Mouse (Mus musculus) kidney, postnatal 0 days (tissue): ENCODE results near the gene Comtd1. TPM values are rescaled to one million over a fixed set of nuclear protein-coding genes. Genes with fewer than 3 reads are reported as not detected.

Experiments
- ATAC-seq: fragments of 200-750 bp; cut with Nextera tagmentation; replicated peaks from 2 replicates; pipeline ENCODE4 v1.8.0; 2017; ENCODE audit warnings: low read depth, moderate number of reproducible peaks, moderate TSS enrichment, moderate library complexity; ENCODE audit not compliant: low FRiP score
- DNase-seq: peaks from one replicate; pipeline ENCODE4 v3.0.0-alpha.2; 2016; ENCODE audit warnings: low spot score
- H3K27ac ChIP-seq: fragments of 300-500 bp; sonication (generic); 2 replicates; pipeline ENCODE4 v1.5.1; 2014; ENCODE audit warnings: mild to moderate bottlenecking
- H3K27me3 ChIP-seq: fragments of 300-500 bp; sonication (generic); 2 replicates; pipeline ENCODE4 v1.6.1; 2014; ENCODE audit warnings: low read length, mixed read lengths; ENCODE audit not compliant: insufficient read depth
- H3K36me3 ChIP-seq: fragments of 300-500 bp; sonication (generic); 2 replicates; pipeline ENCODE4 v1.6.1; 2014; ENCODE audit warnings: low read length, mixed read lengths; ENCODE audit not compliant: insufficient read depth
- H3K4me1 ChIP-seq: fragments of 300-500 bp; sonication (generic); replicated peaks from 2 replicates; pipeline ENCODE4 v1.6.1; 2014; ENCODE audit warnings: antibody characterized with exemption, low read length, mixed read lengths; ENCODE audit not compliant: insufficient read depth
- H3K4me2 ChIP-seq: fragments of 300-500 bp; sonication (generic); 2 replicates; pipeline ENCODE4 v1.6.1; 2014; ENCODE audit warnings: mild to moderate bottlenecking, low read length, moderate library complexity, mixed read lengths
- H3K4me3 ChIP-seq: fragments of 300-500 bp; sonication (generic); replicated peaks from 2 replicates; pipeline ENCODE4 v1.5.1; 2014; ENCODE audit warnings: low read depth, low read length
- H3K9ac ChIP-seq: fragments of 300-500 bp; sonication (generic); 2 replicates; pipeline ENCODE4 v1.6.1; 2014; ENCODE audit warnings: low read depth, low read length
- H3K9me3 ChIP-seq: fragments of 300-500 bp; sonication (generic); replicated peaks from 2 replicates; pipeline ENCODE4 v1.6.1; 2016; ENCODE audit warnings: low read length, inconsistent platforms, mixed read lengths
- CTCF ChIP-seq: IDR thresholded peaks from 2 replicates; pipeline ENCODE4 v1.5.1; 2016; ENCODE audit warnings: antibody characterized with exemption, low read depth, mild to moderate bottlenecking, moderate library complexity
- WGBS: fragments of 180-500 bp; shearing (Covaris S2); extraction: QIAGEN DNeasy Blood & Tissue Kit; methylation state at CpG from one replicate; pipeline ENCODE4 v1.1.7; 2014; 5-methylcytosine and 5-hydroxymethylcytosine counted together
- polyA plus RNA-seq: library from polyadenylated mRNA; unstranded; fragments of >200 nt; fragmentation: Nextera tagmentation; extraction: Ambion mirVana; gene quantifications from 2 replicates; pipeline ENCODE4 v1.2.1, GENCODE M21; 2015

The Comtd1 gene
- polyA plus RNA-seq = 36.7 and 43.6 TPM in 2 replicates

DNA sequence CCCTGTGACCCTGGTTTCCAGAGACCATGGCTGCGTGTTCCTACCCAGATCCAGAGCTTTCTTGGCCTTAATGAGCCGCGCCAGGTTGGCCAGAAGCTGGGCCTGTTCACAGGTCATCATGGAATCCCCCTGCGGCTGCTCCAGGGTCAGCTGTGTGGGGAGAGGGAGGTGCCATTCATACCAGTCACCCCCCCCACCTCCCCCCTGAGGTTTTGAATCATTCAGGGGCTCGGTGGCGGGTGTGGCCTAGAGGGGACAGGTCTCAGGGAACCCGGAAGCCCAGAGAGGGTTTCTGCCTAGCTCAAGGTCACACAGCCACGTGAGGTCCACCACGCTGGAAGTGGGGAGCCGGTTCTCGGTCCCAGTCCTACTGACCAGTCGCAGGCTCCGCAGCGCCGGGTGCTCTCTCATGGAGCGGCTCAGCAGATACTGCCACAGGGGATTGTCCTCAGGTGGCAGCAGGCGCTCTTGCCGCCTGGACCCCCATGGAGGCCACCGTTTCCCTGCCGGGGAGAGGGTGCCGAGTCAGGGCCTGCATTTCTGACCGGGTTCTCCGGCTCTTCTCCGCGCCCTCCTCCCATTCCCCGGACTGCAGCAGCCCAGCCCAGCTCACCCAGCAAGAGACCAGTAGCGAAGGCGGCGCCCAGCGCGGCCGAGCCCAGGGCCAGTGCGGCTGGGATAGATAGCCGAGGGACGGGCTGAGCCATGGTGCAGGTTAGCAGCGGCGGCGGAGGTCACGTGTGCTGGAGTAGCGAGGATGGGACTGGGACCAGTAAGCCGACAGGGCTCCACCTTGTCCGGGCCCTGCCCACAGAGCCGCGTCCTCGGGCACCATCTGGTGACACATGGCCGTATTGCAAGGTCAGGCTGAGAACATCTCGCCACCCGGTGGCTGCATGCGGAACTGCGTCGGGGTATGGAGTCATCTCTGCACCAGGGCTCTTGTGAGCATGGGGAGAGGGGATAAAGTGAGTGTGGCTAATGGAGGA lies at the start of gene Comtd1:
Gene Comtd1, minus strand, starts transcription at position 812 of the 989 bp plus-strand sequence.
- 1% methylated on average over 51 of the region's 51 CpGs for WGBS
- peak; percentile 100 for TF ChIP-seq CTCF
- Histone ChIP-seq H3K27me3 (no peaks in the 10 kb centered on the region), H3K9ac (peak within 1 kb of the TSS; percentile 66), H3K27ac (peak within 1 kb of the TSS; percentile 71; the same call in 1 of the 2 replicates), H3K4me1 (peaks cover 14% of the 10 kb centered on the region; the same call in 1 of the 2 replicates), H3K36me3 (peaks cover 25% of the 10 kb centered on the region), H3K4me3 (peak within 1 kb of the TSS; percentile 52), H3K9me3 (no peaks in the 10 kb centered on the region), H3K4me2 (peak within 1 kb of the TSS; percentile 99)
- ATAC-seq (peak; percentile 89), DNase-seq (peak; percentile 95)

GRCm38 (mm10) chr14:21892341-21892659 lies 43.5 kb upstream of the Comtd1 start:
- Histone ChIP-seq H3K4me3 (no peak overlapping the region), H3K9ac (no peak overlapping the region), H3K9me3 (no peaks in the 10 kb centered on the region), H3K4me1 (peaks cover 7% of the 10 kb centered on the region; the same call in 1 of the 2 replicates), H3K27ac (no peak overlapping the region), H3K27me3 (no peaks in the 10 kb centered on the region), H3K36me3 (no peaks in the 10 kb centered on the region), H3K4me2 (no peak overlapping the region)
- TF ChIP-seq CTCF = no peak
- DNase-seq (no peak), ATAC-seq (no peak)
- 33% methylated on average over 6 of the region's 6 CpGs for WGBS

DNA sequence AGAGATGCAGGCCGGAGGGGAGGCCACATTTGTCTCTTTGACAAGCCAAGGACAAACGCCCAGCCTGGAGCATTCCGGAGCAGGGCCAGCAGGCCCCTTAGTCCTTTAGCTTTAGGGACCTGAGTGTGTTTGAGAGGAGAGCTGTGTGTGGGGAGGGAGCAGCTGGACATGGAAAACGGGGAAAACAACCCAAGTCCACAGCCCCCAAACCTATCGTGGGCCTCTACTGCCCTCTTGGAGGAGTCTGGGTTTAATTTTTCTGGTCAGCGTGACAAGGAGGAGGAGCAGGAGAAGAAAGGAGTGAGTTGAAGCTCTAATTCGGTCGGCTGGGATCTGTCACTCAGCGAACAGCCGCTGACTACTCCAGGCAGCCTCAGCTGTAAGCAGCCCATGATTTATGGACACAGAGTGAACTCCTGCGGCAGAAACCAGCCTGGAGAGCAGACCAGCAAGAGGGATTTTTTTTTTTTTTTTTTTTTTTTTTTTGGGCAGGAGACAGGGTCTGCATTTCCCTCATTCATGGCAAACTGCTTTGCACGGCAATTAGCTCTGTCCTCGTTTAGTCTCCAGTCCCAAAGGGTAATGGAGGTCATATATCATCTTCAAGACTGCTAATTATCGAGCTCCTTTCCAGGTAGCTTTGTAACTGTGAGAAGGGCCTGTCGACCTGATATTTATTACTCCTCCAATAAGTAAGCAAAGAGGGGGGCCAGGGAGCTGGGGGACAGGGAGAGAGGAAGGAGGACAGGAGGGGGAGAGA lies 43.0 kb upstream of the Comtd1 start:
- ATAC-seq (peak; percentile 90), DNase-seq (peak; percentile 96)
- Histone ChIP-seq H3K27ac (peak overlapping the region; percentile 60; the same call in 1 of the 2 replicates), H3K4me3 (no peak overlapping the region), H3K36me3 (no peaks in the 10 kb centered on the region), H3K4me1 (peaks cover 7% of the 10 kb centered on the region; the same call in 1 of the 2 replicates), H3K4me2 (peak overlapping the region; percentile 32), H3K9ac (no peak overlapping the region), H3K27me3 (no peaks in the 10 kb centered on the region), H3K9me3 (no peaks in the 10 kb centered on the region)
- WGBS = 4% methylated on average over 15 of the region's 15 CpGs
- peak; percentile 29; the same call in 1 of the 2 replicates for TF ChIP-seq CTCF

GRCm38 (mm10) chr14:21890430-21890829 lies 41.7 kb upstream of the Comtd1 start:
- Histone ChIP-seq H3K4me2 (no peak overlapping the region), H3K9me3 (no peaks in the 10 kb centered on the region), H3K27ac (no peak overlapping the region), H3K9ac (no peak overlapping the region), H3K4me1 (peaks cover 7% of the 10 kb centered on the region; the same call in 1 of the 2 replicates), H3K36me3 (no peaks in the 10 kb centered on the region), H3K4me3 (no peak overlapping the region), H3K27me3 (no peaks in the 10 kb centered on the region)
- ATAC-seq (no peak), DNase-seq (peak; percentile 43)
- no peak for TF ChIP-seq CTCF
- 53% methylated on average over 2 of the region's 2 CpGs for WGBS

DNA sequence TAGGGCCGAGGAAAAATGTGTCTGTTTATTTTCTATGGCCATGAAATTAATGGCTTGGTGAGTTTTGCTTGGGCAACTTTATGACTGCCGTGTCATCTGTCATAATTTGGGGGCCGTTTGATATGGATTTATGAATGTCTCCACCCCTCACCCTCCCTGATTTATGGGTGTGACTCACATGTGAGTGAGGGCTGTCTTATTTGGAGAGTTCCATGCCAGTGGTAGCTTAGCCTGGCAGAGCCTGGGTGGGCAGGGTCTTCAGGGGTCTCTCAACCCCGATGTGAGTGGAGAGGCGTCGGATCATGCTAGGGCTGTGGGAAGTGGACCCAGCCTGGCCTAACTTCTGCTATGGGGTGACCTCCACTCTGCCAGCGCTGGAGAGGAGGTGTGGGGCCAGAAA lies 18.0 kb upstream of the Comtd1 start:
- Histone ChIP-seq H3K9ac (no peak overlapping the region), H3K4me2 (no peak overlapping the region), H3K9me3 (no peaks in the 10 kb centered on the region), H3K4me3 (no peak overlapping the region), H3K4me1 (no peaks in the 10 kb centered on the region), H3K27me3 (no peaks in the 10 kb centered on the region), H3K27ac (no peak overlapping the region), H3K36me3 (no peaks in the 10 kb centered on the region)
- no peak for ATAC-seq
- no peak for TF ChIP-seq CTCF
- DNase-seq = no peak
- WGBS = 70% methylated on average over 7 of the region's 7 CpGs

DNA sequence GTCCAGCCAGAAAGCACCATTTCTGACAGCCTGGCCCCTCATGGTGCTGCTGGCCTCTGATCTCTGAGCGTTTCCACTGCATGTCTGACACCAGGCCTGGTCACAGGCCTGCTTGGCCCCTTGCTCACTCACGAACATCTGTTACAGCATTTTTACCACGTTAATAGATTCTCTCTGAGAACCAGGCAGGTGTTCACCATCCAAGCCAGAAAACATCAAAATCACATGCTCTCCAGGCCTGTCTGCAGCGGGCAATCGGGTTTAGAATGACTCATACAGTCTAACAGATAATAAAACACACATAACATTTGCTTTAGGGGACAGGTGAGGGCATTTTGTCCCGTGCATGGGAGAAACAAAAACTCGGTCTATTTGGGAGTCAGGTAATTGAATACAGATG lies 17.5 kb upstream of the Comtd1 start:
- Histone ChIP-seq H3K9ac (no peak overlapping the region), H3K4me3 (no peak overlapping the region), H3K4me1 (no peaks in the 10 kb centered on the region), H3K36me3 (no peaks in the 10 kb centered on the region), H3K9me3 (no peaks in the 10 kb centered on the region), H3K27me3 (no peaks in the 10 kb centered on the region), H3K4me2 (no peak overlapping the region), H3K27ac (no peak overlapping the region)
- TF ChIP-seq CTCF = no peak
- ATAC-seq (no peak), DNase-seq (no peak)
- WGBS = 27% methylated on average over 7 of the region's 7 CpGs
